Mouse (Mus musculus) liver, embryonic 14 days (tissue): ENCODE measurements around the gene Mfsd2b. TPM values are rescaled to one million over a fixed set of nuclear protein-coding genes. Genes with fewer than 3 reads are reported as not detected.

Source experiments
- polyA plus RNA-seq: library from polyadenylated mRNA; depleted of rRNA; stranded (reverse); fragments of >200 nt; gene quantifications from 2 replicates; pipeline ENCODE4 v1.2.3, GENCODE M21; 2012; rRNA removed

Mfsd2b gene
- polyA plus RNA-seq, result 35.1 and 48.8 TPM in 2 replicates

DNA sequence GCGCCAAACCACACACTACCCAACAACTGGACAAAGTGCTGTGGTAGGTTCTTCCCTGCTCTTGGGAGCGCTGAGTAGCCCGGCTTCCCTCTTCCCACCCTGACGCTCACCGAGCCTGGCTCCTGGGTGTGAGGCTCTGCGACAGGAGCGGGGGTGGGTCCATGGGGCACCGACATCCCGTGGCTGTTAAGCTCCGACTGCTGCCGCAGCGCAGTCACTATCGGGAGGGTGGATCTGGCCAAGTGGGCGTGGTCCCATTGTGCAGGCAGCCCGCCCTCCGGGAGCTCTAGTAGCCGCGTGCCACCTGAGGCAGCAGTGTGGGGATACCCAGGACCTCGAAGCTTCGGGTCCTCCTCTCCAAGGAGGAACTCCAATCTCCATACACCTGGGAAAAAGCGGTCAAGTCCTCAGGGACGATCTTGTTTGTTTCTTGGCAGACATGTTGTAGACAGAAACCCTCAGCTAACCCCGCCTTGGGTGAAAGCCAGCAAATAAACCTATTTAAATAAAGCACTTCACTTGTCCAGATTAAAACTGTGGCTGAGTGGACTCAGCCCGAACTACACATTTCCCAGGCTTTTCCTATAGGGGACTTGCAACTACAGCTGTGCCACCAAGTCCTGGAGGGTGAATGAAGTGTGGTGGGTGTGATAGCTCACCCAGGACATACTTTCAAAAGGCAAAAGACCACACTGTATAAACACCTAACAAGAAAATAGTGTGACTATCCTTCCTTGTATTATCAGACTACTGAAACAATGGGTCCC lies at the start of gene Mfsd2b:
Gene Mfsd2b, minus strand, starts transcription at position 199 of the 767 bp plus-strand sequence.

DNA sequence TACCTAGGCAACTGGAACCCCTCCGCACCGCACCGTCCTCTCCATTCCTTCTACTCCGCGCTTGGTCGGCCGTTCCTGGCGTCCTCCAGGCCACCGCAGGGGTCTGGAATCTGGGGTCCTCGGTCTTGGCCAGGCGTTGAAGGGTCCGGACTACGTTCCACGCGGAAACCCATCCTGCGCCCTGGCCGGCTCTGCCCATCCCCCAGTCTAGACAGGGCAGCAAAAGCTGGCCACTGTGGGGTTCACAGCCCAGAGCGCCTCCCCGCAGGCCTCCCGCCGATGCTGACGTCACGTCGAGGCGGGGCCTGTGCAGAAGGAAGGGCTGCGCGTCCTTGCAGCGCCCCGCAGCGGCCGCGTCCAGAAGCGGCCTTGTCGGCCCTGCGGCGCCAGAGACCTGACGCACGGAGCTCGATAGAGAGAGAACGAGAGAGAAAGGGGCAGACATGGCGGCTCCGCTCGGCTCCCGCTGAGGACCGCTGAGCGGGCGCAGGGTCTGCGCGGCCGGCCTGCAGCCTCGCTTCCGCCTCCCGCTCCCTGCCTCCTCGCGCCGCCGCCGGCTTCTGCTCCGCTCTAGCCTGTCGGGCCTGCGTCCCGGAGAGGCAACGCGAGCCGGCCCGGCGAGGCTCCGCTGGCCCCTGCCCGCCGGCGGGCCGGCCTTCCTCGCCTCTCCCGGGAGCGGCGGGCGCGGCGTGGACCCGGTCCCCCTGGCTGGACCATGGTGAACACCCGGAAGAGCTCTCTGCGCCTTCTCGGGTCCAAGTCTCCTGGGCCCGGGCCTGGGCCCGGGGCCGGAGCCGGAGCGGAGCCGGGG lies 43.0 kb upstream of the Mfsd2b start, which contains the start of gene Atad2b:
Gene Atad2b, plus strand, starts transcription at position 360 of the 811 bp plus-strand sequence.

DNA sequence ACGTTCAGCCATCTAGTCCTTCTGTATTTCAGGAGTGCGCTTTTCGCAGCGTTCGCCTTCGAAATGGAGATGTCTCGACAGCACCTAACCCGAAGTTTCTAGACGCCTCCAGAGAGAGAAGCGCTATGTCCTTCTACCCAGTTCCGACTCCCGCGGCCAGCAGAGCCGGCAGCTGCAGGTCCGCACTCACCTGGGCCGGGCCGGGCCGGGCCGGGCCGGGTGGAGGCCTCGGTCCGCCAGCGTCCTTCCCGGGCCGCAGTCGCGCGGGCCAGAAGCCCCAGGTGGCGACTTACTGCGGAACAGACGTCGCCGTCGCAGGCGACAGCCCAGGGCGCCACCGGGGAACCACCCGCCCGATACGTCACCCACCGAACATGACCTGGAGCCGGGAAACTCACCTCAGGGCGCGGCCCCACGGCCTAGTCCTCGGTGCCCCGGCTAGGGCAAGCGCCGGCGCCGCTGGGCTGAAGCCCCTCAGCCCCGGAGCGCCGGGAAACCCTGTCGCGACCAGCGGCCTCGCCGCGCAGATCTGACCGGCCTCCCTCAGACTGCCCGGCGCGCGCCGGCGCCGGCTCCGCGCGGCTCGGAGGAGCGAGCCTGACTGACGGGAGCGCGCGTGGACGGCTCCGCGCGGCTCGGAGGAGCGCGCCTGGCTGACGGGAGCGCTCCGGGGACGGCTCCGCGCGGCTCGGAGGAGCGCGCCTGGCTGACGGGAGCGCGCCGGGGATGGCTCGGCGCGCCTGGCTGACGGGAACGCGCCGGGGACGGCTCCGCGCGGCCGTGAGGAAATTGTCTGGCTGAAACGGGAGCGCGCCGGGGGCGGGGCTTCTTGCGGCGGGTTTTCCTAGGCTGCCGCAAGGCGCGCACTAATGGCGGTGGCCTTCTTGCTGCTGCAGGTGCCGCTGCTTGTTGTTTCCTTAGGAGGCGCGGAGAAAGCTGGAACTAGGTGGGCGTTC lies 33.1 kb upstream of the Mfsd2b start, which contains the start of gene Ubxn2a:
Gene Ubxn2a, minus strand, starts transcription at position 755 of the 956 bp plus-strand sequence.

DNA sequence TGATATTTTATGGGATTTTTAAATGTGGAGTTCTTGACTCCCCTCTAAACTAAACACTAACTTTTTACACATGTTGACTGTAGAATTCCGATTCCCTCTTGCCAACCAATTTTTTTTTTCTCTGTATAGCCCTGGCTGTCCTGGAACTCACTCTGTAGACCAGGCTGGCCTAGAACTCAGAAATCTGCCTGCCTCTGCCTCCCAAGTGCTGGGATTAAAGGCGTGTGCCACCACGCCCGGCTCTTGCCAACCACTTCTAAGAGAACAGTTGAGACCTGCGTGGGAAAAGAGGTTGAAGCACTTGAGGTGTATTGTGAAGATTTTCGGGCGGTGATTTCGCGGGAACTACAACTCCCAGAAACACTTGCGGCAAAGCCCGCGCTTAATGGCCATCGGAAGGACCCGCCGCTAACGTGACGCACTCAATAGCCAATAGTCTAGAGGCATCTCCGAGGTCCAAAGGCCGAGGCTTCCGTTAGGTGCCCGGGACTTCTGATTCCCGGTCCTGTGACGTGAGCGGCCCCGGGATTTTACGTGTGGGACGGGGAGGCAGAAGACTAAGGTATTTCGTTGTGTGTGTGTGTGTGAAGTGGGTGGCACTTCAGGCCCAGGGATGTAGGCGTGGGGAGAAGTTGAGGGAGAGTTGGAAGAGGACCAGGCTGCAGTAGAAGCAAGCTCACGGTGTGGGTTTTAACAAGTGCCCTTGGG lies 31.1 kb downstream of the Mfsd2b start, which contains the start of gene Wdcp:
Gene Wdcp, plus strand, starts transcription at position 414 of the 708 bp plus-strand sequence.

DNA sequence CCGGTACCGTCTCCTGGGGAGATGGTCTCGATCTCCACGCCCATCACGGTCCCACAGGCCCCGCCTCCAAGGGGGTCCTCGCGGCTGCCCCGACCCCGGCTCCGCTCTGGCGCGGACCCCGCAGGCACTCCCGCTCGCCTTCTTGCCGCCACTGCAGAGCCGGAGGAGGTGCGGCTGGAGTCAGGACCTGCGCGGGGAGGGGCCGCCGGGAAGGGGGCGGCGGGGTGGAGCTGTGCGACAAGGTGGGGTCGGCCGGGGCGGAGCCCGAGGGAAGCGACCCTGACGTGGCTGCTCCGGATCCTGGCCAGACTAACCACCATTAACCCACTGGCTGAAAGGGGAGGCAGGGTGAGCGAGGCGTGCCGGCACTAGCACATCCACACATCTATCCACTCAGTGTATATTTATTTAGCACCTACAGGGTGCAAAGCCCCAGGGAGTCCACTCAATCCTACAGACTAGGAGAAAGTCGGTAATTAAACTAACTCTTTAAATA lies 32.7 kb downstream of the Mfsd2b start, which contains the start of gene Fkbp1b:
Gene Fkbp1b, minus strand, starts transcription at position 200 of the 496 bp plus-strand sequence.

DNA sequence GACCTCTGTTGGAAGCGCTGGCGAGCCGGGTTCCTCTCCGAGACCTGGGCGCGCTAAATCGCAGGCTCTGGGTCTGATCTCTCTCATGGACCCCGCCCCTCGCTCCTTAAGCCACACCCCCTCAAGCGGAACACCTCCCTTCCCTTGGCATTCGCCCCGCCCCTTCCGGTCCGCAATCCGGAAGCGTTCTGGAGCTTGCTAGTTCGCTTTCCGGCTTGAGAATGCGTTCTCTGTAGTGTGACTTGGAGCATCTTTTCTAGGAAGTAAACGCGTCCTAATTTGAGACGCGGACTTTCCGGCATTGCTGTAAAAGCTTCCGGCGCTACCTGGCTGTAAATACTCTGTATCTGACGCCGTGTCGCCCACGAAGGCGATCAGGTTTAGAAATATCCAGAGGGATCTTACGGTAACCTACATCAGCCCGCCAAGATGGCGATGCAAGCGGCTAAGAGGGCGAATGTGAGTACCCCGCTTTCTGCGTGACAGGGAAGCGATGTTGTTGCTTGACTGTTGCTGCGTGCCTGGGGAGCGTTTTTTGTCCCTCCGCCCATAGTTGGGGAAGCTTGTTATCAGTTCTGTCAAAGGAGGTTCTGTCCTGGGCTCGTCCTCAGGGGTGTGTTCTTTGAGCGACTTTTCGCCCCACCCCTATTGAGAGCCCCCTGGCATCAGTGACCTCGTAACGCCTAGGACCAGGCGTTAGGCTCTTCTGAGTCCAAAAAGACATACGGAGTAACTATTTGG lies 56.6 kb downstream of the Mfsd2b start, which contains the start of gene Sf3b6:
Gene Sf3b6, plus strand, starts transcription at position 184 of the 741 bp plus-strand sequence.

Other genes starting within 250 kb of the Mfsd2b start
- 0.14 and 0.15 TPM in 2 replicates for gene Fam228a, start 135.9 kb downstream of the Mfsd2b start, polyA plus RNA-seq
- gene Pfn4, start 105.3 kb downstream of the Mfsd2b start, polyA plus RNA-seq, result 0.52 and 0.54 TPM in 2 replicates
- gene Fam228b, start 105.1 kb downstream of the Mfsd2b start, polyA plus RNA-seq, result 0.93 and 1.0 TPM in 2 replicates
- gene Sf3b6, start 56.8 kb downstream of the Mfsd2b start, polyA plus RNA-seq, result 82.9 and 86.2 TPM in 2 replicates
- gene Fkbp1b, start 32.8 kb downstream of the Mfsd2b start, polyA plus RNA-seq, result 2.7 and 2.9 TPM in 2 replicates
- gene Wdcp, start 31.1 kb downstream of the Mfsd2b start, polyA plus RNA-seq, result 8.8 and 9.0 TPM in 2 replicates
- gene Ubxn2a, start 33.3 kb upstream of the Mfsd2b start, polyA plus RNA-seq, result 8.4 and 9.8 TPM in 2 replicates
- 6.5 and 8.0 TPM in 2 replicates for gene Atad2b, start 43.0 kb upstream of the Mfsd2b start, polyA plus RNA-seq